Mouse (Mus musculus) fat pad, adult 2 months (tissue): ENCODE data around the gene Parp3.
"Not testable (repeated sequence)": the region's sequence is repeated elsewhere in the genome, so short reads cannot be mapped to it uniquely, and the experiment has no call there.

Experiments used
- DNase-seq: peaks from one replicate; pipeline ENCODE4 v3.0.0-alpha.2; 2011; ENCODE audit warnings: low read depth, low spot score; ENCODE audit errors: extremely low read depth

Gene Parp3

DNA sequence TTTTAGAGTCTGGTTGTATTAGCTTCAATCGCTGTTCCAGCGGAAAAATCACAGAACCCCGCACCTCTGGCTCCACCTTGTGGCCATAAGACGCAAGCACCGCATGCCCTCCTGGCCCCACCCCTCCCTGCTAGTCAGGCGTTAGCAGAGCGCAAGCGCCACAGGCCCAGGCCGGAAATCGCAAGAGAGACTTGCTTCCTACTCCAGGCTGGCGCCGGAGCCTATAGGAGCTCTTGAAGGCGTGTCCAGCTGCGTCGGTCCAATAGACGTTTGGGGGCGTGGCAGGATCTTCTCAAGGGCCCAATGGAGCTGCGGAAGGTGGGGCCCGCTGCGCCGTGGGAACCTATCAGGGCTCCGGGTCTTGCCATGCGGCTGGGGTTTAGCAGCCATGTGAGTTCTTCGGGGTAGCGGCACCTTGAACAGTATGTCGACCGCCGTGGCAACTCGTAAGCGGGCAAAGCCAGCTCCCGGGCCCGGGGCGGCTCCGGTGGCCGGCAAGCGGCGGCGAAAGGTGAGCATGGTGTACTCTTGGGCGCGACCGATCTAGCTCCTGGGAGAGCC lies at the start of gene Parp3:
TSS of gene Parp3 (minus strand) at position 26 of the 561 bp plus-strand sequence.
- peak; percentile 95 for DNase-seq

GRCm38 (mm10) chr9:106519909-106520308 lies 43.2 kb upstream of the Parp3 start:
- no peak for DNase-seq

- DNase-seq: no peak
Measured at GRCm38 (mm10) chr9:106519433-106519832, 42.7 kb upstream of the Parp3 start.

GRCm38 (mm10) chr9:106514273-106514672 lies 37.5 kb upstream of the Parp3 start, which contains the start of gene Iqcf5:
Gene Iqcf5 (plus strand): TSS chr9:106514573.
- no peak for DNase-seq

- no peak for DNase-seq
Measured at GRCm38 (mm10) chr9:106513566-106513965, 36.8 kb upstream of the Parp3 start.

DNA sequence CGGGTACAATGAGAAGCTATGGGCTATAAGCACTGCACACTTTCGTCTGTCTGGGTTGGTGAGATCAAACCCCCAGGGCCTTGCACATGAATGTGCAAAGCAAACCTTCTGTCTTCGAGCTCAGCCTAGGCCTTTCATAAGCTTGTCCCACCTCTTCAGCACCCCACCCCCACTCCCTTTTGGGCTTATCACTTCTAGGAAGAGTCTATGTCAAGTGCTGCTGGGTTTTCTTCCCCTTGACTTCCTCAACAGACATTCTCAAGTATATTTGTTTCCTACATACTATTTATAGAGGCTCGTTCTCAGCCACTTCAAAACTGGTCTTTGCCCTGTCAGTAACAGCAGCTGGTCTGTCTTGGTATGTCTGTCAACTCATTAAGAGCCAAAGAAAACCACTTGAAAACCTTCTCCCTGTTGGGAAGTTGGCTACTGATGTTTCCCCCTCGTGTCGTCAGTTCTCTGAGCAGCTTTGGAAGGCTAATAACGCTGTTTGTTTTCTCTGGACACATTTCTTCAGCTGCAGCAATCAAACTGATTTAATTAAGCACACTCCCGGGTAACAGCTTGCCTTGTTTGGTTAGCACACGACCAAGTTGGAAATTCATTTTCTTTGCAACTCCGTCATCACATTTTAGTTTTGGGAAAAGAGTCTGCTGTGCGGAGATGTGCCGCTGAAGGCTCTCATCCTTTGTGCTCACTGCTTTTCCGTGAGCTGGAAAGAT lies 36.1 kb upstream of the Parp3 start:
- DNase-seq: no peak

- no peak for DNase-seq
Measured at GRCm38 (mm10) chr9:106509356-106509755, 32.6 kb upstream of the Parp3 start.

- no peak for DNase-seq
Measured at GRCm38 (mm10) chr9:106504246-106504645, 27.5 kb upstream of the Parp3 start.

- DNase-seq: no peak
Measured at GRCm38 (mm10) chr9:106501846-106502245, 25.1 kb upstream of the Parp3 start.

DNA sequence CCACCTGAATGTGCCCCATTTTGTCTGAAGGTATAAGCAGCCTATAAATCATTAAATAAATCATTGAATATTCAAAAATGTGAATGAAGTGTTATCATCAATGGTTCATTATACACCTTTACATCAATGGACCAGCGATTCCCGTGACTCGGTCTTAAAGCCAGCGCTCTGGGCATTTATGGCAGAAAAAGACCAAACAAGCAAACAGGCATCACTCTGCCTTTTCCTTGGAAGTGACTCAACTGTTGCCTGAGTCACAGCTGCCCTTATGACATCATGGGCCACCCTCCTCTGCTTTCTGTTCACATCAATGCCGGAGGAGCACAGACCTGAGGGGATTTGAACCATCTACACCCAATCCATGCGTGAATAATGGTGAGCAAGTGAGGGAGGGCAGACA lies 22.9 kb upstream of the Parp3 start, which contains the start of gene Iqcf1:
TSS of gene Iqcf1 (plus strand) at position 301 of the 400 bp plus-strand sequence.
- no peak for DNase-seq

DNA sequence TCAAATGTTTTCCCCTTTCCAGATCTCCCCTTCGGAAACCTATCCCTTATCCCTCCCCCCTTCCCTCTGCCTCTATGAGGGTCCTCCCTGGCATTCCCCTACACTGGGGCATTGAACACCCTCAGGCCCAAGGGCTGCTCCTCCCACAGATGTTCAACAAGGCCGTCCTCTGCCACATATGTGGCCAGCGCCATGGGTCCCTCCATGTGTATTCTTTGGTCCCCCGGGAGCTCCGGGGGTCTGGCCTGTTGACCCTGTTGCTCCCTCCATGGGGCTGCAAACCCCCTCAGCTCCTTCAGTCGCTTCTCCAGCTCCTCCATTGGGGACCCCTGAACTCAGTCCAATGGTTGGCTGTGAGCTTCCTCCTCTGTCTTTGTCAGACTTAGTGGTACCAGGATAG lies 10.9 kb upstream of the Parp3 start:
- not testable (repeated sequence) for DNase-seq

- no peak for DNase-seq
Measured at GRCm38 (mm10) chr9:106485076-106485475, 8.3 kb upstream of the Parp3 start.

GRCm38 (mm10) chr9:106483606-106484005 lies 6.9 kb upstream of the Parp3 start:
- no peak for DNase-seq

GRCm38 (mm10) chr9:106483136-106483535 lies 6.4 kb upstream of the Parp3 start:
- DNase-seq: no peak

- no peak for DNase-seq
Measured at GRCm38 (mm10) chr9:106482578-106483115, 5.9 kb upstream of the Parp3 start.

DNA sequence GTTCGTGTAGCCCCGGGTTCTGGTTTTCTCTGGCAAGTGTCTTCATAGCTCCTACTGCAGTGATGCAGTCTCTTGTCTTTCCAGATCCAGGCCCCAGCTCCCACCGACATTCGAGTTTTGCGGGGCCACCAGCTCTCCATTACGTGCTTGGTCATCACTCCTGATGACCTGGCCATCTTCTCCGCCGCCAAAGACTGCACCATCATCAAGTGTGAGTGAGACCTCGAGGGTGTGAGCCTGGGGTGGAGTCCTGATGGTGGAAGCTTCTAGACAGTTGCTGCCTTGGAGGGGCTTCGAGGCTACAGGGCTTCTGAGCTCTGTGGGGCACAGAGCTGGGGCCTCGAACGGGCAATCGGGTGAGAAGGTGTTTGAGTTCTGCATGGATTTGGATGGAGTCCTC lies 4.9 kb upstream of the Parp3 start:
- no peak for DNase-seq

GRCm38 (mm10) chr9:106481075-106481474 lies 4.3 kb upstream of the Parp3 start:
- DNase-seq: no peak

DNA sequence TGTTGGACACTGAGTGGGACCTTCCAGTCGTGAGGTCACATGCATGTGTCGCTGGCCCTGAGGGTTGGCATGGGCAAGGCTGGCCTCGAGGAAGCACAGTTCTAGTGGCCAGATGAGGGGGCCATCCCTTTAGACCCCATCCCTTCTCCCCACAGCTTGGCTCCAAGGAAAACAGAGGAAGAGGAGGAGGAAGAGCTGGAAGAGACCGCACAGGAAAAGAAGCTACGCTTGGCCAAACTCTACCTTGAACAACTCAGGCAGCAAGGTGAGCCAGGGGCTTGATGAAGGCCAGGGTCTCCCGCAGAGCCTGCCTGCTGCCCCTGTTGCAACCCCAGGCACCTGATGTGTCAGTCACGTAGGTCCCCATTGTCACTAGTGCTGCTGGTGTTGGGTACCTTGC lies 3.8 kb upstream of the Parp3 start:
- no peak for DNase-seq

- DNase-seq: no peak
Measured at GRCm38 (mm10) chr9:106478101-106478500, 1.4 kb upstream of the Parp3 start.

GRCm38 (mm10) chr9:106477649-106478048 lies 900 bp upstream of the Parp3 start:
- no peak for DNase-seq

DNA sequence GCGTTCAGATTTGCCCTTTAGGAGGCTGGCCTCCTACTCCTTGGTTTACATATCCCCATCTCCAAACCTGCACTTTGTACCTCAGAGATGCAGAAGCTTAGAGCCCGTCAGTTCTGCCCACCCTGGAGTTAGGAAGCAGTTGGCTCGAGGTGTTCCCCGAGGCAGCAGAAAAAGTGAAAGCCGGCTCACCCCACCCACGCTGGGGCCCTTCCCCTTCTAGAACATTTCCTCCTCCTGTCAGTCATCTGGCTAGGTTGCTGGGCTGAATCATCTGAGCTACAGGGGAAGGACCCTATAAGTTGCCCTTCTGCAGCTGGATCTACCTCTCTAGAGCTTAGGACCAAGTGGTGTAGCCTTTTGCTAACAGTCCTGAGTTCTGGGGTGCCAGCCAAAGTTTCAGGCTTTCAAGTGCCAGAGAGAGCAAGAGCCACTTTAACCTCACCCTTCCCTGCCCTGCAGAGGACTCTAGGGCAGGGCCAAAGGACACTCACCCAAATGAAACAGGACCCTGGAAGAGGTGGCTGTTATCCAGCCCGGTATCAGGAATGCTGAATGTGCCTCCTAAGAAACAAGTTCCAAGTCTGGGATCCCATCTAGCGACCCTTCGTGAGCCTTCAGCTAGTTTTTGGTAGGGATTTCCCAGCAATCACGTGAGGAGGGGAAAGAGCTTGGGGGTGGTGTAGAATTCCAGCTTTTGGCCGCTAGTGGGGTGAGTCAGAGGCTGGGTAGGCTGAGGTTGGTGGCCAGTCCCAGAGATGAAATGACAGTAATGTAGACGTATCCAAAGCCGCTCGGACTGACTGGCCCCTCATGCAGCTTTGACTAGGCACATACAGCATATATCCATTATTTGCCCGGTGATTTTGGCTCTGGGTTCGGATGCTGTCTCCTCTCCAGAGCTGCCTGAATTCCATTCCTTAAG lies 486 bp downstream of the Parp3 start:
- DNase-seq: no peak
